Mouse (Mus musculus): Measurements from ENCODE around the gene Hmgb4.

Gene Hmgb4

DNA sequence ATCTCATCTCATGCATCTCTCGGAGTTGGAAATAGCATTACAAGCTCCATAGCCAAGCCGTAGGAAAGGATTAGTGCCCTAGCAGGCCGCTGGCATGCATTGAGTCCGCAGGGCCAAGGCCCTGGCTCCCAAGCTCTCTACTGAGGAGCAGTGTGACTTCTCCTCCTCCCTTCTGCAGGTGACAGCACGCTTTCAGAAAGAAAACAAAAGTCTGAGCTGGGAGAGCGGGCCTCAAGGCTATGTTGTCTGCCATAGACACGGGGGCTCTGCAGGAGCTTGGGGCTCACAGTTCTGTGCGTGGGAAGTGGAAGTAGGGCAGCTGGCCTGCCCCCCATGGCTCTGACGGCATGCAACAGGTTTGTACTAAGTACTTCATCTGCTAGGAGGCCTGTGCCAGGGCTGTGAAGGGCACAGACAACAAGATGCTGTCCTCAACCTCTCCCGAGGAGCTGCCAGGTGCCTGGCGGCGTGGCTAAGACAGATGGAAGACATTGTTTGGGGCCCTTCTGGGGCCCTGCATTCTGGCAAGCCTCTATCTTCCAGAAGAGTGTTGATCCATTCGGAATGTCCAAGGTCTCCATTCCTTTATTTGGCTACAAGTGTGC is 42.7 kb downstream of the Hmgb4 start:
- DNase-seq = no peak
